Mouse (Mus musculus): Measurements from ENCODE around the gene Klf8. TPM values are rescaled to one million over a fixed set of nuclear protein-coding genes. Genes with fewer than 3 reads are reported as not detected.

Gene Klf8
- polyA plus RNA-seq, 1 experiment from 2014 or later = 6.0 TPM

- 60% methylated on average over 3 of the region's 3 CpGs for WGBS
- Histone ChIP-seq H3K27me3 (replicated peaks; ENCODE audit: control insufficient read depth, insufficient read depth, low read length) (no peaks in the 10 kb centered on the region), H3K4me3 (ENCODE audit: low read length) (no peak overlapping the region), H3K27ac (ENCODE audit: low read depth, low read length) (no peak overlapping the region), H3K9ac (ENCODE audit: low read depth, low read length) (no peak overlapping the region), H3K4me1 (ENCODE audit: control insufficient read depth, insufficient read depth, low read depth, low read length) (no peaks in the 10 kb centered on the region), H3K9me3 (ENCODE audit: control insufficient read depth, low read length) (no peaks in the 10 kb centered on the region), H3K4me2 (ENCODE audit: low read length) (no peak overlapping the region), H3K36me3 (ENCODE audit: control insufficient read depth, insufficient read depth, low read length) (no peaks in the 10 kb centered on the region)
- ATAC-seq = no peak
Observed at GRCm38 (mm10) chrX:153381753-153382152, 144.5 kb downstream of the Klf8 start.

- no peak overlapping the region for H3K27ac ChIP-seq (ENCODE audit: low read depth, low read length)
- H3K9me3 ChIP-seq (ENCODE audit: control insufficient read depth, low read length) = no peaks in the 10 kb centered on the region
- no peaks in the 10 kb centered on the region for H3K27me3 ChIP-seq (replicated peaks; ENCODE audit: control insufficient read depth, insufficient read depth, low read length)
- no peak overlapping the region for H3K4me3 ChIP-seq (ENCODE audit: low read length)
- no peaks in the 10 kb centered on the region for H3K36me3 ChIP-seq (ENCODE audit: control insufficient read depth, insufficient read depth, low read length)
- no peak overlapping the region for H3K4me2 ChIP-seq (ENCODE audit: low read length)
- WGBS = 37% methylated on average over 2 of the region's 2 CpGs
- H3K9ac ChIP-seq (ENCODE audit: low read depth, low read length) = no peak overlapping the region
- no peak for ATAC-seq
- no peaks in the 10 kb centered on the region for H3K4me1 ChIP-seq (ENCODE audit: control insufficient read depth, insufficient read depth, low read depth, low read length)
Observed at GRCm38 (mm10) chrX:153389291-153389690, 152.0 kb downstream of the Klf8 start.

- no peaks in the 10 kb centered on the region for H3K4me1 ChIP-seq (ENCODE audit: control insufficient read depth, insufficient read depth, low read depth, low read length)
- no peaks in the 10 kb centered on the region for H3K27me3 ChIP-seq (replicated peaks; ENCODE audit: control insufficient read depth, insufficient read depth, low read length)
- no peaks in the 10 kb centered on the region for H3K36me3 ChIP-seq (ENCODE audit: control insufficient read depth, insufficient read depth, low read length)
- 96% methylated on average over 5 of the region's 5 CpGs for WGBS
- ATAC-seq = no peak
- no peak overlapping the region for H3K27ac ChIP-seq (ENCODE audit: low read depth, low read length)
- H3K4me2 ChIP-seq (ENCODE audit: low read length) = no peak overlapping the region
- H3K9ac ChIP-seq (ENCODE audit: low read depth, low read length) = no peak overlapping the region
- no peak overlapping the region for H3K4me3 ChIP-seq (ENCODE audit: low read length)
- no peaks in the 10 kb centered on the region for H3K9me3 ChIP-seq (ENCODE audit: control insufficient read depth, low read length)
Observed at GRCm38 (mm10) chrX:153417067-153417466, 179.8 kb downstream of the Klf8 start.

DNA sequence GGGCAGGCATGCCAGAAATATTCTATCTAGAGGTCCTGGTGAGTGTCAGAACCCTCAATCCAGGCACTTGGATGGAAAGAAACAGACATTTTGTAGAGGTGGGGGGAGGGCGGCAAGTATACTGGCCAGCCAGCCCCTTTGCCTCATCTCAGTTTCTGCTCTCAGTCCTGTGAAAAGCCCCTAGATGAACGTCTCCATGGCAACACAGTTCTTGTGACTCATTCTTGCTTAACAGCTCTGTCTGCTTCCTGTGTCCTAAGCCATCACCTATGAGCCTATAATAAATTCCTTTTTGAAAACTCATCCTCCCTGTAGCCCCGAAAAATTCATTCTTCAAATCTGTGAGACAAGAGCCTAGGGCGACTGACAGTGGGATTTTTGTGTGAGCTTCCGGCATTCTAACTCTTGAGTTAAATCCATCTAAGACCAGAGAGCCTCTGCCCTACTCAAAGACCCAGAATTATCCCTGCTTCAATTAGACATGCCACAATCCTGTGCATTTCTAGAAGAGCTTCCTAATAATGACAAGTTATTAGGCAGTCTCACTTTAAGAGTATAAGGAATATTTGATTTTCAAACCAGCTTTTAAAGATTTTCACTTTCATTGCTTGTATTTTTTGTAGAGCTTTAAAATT lies 196.5 kb downstream of the Klf8 start:
- peak; percentile 93 for ATAC-seq

DNA sequence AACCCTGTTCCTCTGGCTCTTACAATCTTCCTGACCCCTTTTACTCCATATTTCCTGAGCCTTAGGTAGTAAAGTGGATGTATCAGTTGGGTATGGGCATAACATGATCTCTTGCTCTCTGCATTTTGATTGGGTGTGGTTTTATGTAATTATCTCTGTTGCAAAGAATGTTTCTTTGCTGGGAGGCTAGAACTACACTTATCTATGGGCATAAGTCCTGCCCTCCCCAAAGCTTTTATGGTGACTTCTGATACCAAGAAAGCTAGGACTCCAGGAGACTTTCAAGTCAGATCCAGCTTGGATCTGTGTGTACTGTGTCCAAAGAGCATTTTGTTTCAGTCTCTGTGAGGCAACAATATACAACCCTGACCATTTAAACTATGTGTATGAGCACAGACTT lies 202.3 kb downstream of the Klf8 start:
- no peak for ATAC-seq
- H3K4me3 ChIP-seq (ENCODE audit: low read length) = no peak overlapping the region
- H3K9ac ChIP-seq (ENCODE audit: low read depth, low read length) = no peak overlapping the region
- H3K4me1 ChIP-seq (ENCODE audit: control insufficient read depth, insufficient read depth, low read depth, low read length) = no peaks in the 10 kb centered on the region
- H3K27me3 ChIP-seq (replicated peaks; ENCODE audit: control insufficient read depth, insufficient read depth, low read length) = no peaks in the 10 kb centered on the region
- H3K36me3 ChIP-seq (ENCODE audit: control insufficient read depth, insufficient read depth, low read length) = no peaks in the 10 kb centered on the region
- H3K4me2 ChIP-seq (ENCODE audit: low read length) = no peak overlapping the region
- H3K9me3 ChIP-seq (ENCODE audit: control insufficient read depth, low read length) = no peaks in the 10 kb centered on the region
- H3K27ac ChIP-seq (ENCODE audit: low read depth, low read length) = no peak overlapping the region

More for the DNA sequence above, 196.5 kb downstream of the Klf8 start:
- no peak overlapping the region for H3K4me3 ChIP-seq (ENCODE audit: low read length)
- peak overlapping the region; percentile 3; the same call in 1 of the 2 replicates for H3K4me2 ChIP-seq (ENCODE audit: low read length)
- H3K27me3 ChIP-seq (replicated peaks; ENCODE audit: control insufficient read depth, insufficient read depth, low read length) = no peaks in the 10 kb centered on the region
- no peak overlapping the region for H3K27ac ChIP-seq (ENCODE audit: low read depth, low read length)
- WGBS = 17% methylated on average over 5 of the region's 5 CpGs
- no peaks in the 10 kb centered on the region for H3K4me1 ChIP-seq (ENCODE audit: control insufficient read depth, insufficient read depth, low read depth, low read length)
- H3K36me3 ChIP-seq (ENCODE audit: control insufficient read depth, insufficient read depth, low read length) = no peaks in the 10 kb centered on the region
- no peak overlapping the region for H3K9ac ChIP-seq (ENCODE audit: low read depth, low read length)
- H3K9me3 ChIP-seq (ENCODE audit: control insufficient read depth, low read length) = no peaks in the 10 kb centered on the region

- H3K9me3 ChIP-seq (ENCODE audit: control insufficient read depth, low read length) = no peaks in the 10 kb centered on the region
- no peak overlapping the region for H3K4me2 ChIP-seq (ENCODE audit: low read length)
- no peak for ATAC-seq
- H3K27me3 ChIP-seq (replicated peaks; ENCODE audit: control insufficient read depth, insufficient read depth, low read length) = no peaks in the 10 kb centered on the region
- 86% methylated on average over 3 of the region's 3 CpGs for WGBS
- no peaks in the 10 kb centered on the region for H3K4me1 ChIP-seq (ENCODE audit: control insufficient read depth, insufficient read depth, low read depth, low read length)
- no peak overlapping the region for H3K9ac ChIP-seq (ENCODE audit: low read depth, low read length)
- no peaks in the 10 kb centered on the region for H3K36me3 ChIP-seq (ENCODE audit: control insufficient read depth, insufficient read depth, low read length)
- H3K27ac ChIP-seq (ENCODE audit: low read depth, low read length) = no peak overlapping the region
- H3K4me3 ChIP-seq (ENCODE audit: low read length) = no peak overlapping the region
Observed at GRCm38 (mm10) chrX:153440018-153440417, 202.8 kb downstream of the Klf8 start.

Other genes starting within 250 kb of the Klf8 start
- 2.8 and 3.1 TPM in 2 replicates for gene Usp51, start 231.0 kb upstream of the Klf8 start, polyA plus RNA-seq (2015; fragmentation: Nextera tagmentation; extraction: Ambion mirVana)
- 116 and 128 TPM in 2 replicates for gene Mageh1, start 199.9 kb upstream of the Klf8 start, polyA plus RNA-seq (2015; fragmentation: Nextera tagmentation; extraction: Ambion mirVana)
- gene Foxr2, start 118.7 kb upstream of the Klf8 start, polyA plus RNA-seq (2015; fragmentation: Nextera tagmentation; extraction: Ambion mirVana) = 0.67 and 0.83 TPM in 2 replicates
- gene Rragb, start 97.5 kb upstream of the Klf8 start, polyA plus RNA-seq (2015; fragmentation: Nextera tagmentation; extraction: Ambion mirVana) = 8.5 and 10.3 TPM in 2 replicates